Mouse (Mus musculus) regulatory T cell (primary cell): Measurements from ENCODE around the gene Cd248.

Experiments used
- in situ Hi-C: fragments of 300-600 bp; cut with MboI, MseI; formaldehyde crosslinking; loops from one replicate; pipeline ENCODE4 v1.15.1; 2025; ENCODE audit warnings: high pct_unique_total_duplicates

The Cd248 gene

DNA sequence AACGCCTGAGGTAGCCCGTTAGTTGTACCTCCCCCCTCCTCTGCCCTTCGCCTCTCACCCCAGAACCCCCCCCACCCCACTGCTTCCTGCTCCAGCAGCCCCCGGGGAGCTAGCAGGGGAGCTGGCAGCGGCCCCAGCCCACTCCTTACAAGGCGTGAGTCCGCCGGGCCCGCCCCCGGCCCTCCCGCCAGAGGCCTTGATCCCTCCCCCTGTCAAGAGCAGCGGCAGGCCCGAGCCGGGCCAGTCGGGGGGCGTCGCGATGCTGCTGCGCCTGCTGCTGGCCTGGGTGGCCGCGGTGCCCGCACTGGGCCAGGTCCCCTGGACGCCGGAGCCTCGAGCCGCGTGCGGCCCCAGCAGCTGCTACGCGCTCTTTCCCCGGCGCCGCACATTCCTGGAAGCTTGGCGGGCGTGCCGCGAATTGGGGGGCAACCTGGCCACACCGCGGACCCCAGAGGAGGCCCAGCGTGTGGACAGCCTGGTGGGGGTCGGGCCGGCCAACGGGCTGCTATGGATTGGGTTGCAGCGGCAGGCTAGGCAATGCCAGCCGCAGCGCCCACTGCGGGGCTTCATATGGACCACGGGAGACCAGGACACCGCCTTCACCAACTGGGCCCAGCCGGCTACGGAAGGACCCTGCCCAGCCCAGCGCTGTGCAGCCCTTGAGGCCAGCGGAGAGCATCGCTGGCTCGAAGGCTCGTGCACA, at the start of gene Cd248:
TSS of gene Cd248 (plus strand) at position 212 of the 703 bp plus-strand sequence.
- in situ Hi-C loops = no loop called here

- in situ Hi-C loops = no loop called here
Observed at GRCm38 (mm10) chr19:5018191-5018590, 49.7 kb upstream of the Cd248 start.

- in situ Hi-C loops = no loop called here
Observed at GRCm38 (mm10) chr19:5021416-5021815, 46.5 kb upstream of the Cd248 start.

DNA sequence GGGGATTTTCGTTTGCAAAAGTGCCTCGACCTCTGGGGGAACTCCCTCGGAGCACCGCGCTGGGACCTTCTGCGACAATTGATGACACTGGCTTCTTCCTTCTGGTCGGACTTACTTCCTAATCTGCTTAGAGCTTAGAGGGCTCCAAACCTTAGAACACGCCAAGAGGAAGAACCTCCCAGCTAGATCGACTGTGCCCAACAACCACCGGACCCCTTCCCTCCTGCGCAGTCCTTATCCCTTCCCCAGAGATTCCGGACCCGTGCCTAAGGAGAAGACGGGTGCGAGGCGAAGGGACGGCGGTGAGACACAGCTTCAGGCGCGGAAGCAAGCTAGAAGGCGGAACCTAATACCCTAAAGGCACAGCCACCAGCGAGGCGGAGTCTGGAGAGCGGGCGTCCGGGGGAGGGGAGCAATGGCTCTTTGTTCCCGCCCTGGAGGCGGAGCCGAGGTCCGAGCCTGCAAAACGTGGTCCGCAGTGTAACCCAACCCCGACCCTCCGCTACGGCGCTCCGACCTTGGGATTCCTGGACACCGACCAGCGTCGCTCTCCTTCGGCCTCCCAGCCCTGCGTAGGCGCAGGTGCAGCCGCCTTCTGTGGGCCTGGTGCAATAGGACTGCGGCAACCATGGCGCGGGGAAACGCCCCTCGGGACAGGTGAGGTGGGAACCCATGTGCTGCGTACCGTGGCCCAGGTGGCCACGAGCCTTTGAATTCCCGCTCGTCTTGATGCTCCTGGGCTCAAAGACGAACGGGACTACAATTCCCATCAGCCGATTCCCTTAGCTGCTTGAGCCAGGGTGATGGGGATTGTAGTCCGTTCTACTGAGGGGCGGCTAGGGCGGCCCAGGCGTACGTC, 44.0 kb upstream of the Cd248 start, which contains the start of gene Slc29a2:
TSS of gene Slc29a2 (plus strand) at position 240 of the 859 bp plus-strand sequence.
- in situ Hi-C loops = no loop called here

GRCm38 (mm10) chr19:5026111-5026510, 41.8 kb upstream of the Cd248 start:
- in situ Hi-C loops = loop anchor here (5.0 kb wide), 1 partner anchor 51 kb away; no protein-coding TSS in a partner anchor

DNA sequence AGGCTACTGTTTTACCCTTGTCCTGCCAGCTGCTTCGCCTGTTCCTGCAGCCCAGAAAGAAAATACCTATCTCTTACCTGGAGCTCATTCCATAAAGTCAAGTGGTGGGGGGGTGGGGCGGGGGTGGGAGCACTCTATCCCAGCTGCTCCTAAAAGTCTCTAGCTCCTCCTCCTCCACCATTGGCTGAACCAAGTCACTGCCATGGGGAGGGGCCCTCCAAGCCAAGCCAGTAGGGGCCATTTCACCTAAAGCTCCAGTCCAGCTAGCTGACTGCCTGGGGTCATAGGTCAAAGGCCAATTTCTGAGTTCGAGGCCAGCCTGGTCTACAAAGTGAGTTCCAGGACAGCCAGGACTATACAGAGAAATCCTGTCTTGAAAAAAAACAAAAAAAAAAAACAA, 35.2 kb upstream of the Cd248 start:
- in situ Hi-C loops = no loop called here

DNA sequence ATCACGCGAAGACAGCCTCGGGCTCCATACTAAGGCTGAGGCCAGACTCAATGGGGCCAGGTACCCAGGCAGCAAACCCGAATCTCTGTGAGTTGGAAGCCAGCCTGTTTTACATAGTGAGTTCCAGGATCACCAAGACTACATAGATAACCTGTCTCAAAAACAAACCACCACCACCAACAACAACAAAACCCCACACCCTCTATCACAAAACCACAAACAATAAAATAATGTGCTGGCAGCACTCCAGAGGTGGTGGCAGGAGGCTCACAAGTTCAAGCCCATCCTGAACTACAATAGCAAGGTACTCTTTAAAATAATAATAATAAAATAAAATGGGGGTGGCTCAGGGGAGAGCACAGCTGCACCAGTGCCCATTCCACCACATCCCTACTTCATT, 31.3 kb upstream of the Cd248 start:
- in situ Hi-C loops = no loop called here

DNA sequence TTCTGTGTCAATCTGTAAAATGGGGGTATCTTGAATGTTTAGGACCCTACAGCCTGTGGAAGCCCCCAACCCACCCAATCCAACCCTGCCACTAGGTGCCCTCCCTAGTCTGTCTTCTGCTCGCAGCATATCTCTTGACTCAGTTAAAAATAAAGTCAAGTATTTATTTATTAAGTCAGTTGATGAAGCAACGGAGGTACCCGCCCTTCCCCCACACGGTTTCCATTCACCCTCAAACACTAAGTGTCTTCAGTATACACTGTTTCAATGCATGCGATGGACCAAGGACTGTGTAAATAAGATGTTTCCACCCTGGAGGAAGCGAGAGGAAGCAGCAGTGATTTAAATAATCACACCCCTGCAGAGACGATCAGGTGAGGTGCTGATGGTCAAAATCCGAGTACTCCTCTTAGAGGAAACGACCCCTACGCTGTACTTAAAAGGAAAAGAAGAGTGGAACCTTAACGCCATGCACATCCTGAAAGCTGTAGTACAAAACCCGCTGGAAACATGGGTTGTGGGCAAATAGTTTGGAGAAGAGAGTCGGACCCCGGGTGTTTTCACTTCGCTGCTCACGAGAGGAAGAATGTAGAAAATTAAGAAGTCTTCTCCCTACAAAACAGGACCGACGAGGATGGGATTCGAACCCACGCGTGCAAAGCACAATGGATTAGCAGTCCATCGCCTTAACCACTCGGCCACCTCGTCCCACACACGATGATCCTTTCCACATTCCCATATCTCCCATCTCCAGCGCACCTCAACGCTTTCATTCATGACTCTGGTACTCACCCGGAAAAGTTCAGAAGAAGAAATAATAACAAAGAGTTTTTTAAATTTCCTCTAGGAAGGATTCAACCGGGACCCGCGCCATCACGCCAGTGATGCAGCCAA, 30.0 kb upstream of the Cd248 start:
- in situ Hi-C loops = no loop called here

DNA sequence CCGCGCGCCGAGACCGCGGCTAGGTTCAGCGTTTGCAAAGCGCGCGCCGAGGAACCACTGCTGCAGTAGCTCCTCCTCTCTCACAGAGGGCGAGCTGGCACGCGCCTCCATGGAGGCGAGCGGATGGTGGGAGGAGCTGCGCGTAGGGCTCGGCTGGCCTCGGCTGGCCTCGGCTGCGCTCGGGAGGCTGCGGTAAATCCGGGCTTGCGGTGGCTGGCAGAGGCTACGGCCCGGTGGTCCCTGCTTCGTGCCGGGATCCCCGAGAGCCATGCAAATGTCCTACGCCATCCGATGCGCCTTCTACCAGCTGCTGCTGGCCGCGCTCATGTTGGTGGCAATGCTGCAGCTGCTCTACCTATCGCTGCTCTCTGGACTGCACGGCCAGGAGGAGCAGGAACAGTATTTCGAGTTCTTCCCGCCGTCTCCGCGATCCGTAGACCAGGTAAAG, 29.1 kb upstream of the Cd248 start, which contains the start of the genes B4gat1 and AC124502.3:
TSS of gene B4gat1 (plus strand) at position 118 of the 448 bp plus-strand sequence.
TSS of gene AC124502.3 (plus strand) at position 183 of the 448 bp plus-strand sequence.
- in situ Hi-C loops = no loop called here

DNA sequence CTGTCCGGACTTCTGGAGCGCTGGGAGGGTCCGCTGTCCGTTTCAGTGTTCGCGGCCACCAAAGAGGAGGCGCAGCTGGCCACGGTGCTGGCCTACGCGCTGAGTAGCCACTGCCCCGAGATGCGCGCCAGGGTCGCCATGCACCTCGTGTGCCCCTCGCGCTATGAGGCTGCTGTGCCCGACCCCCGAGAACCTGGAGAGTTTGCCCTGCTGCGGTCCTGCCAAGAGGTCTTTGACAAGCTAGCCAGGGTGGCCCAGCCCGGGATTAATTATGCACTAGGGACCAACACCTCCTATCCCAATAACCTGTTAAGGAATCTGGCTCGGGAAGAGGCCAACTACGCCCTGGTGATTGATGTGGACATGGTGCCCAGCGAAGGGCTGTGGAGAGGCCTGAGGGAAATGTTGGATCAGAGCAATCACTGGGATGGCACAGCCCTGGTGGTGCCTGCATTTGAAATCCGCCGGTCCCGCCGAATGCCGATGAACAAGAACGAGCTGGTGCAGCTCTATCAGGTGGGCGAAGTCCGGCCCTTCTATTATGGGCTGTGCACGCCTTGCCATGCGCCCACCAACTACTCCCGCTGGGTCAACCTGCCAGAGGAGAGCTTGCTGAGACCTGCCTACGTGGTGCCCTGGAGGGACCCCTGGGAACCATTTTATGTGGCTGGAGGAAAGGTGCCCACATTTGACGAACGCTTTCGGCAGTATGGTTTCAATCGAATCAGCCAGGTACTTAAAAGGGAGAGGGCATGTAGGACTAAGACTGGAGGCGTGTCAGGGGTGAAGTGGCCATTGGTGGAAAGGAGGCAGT, 28.4 kb upstream of the Cd248 start:
- in situ Hi-C loops = loop anchor here (10.0 kb wide), 1 partner anchor 55 kb away; the partner anchor contains the start of gene Cnih2

- in situ Hi-C loops = loop anchor here (10.0 kb wide), 1 partner anchor 54 kb away; the partner anchor contains the start of gene Cnih2
Observed at GRCm38 (mm10) chr19:5040862-5041523, 26.9 kb upstream of the Cd248 start, which contains the start of gene Brms1. Gene Brms1, plus strand, starts transcription at chr19:5041354.

DNA sequence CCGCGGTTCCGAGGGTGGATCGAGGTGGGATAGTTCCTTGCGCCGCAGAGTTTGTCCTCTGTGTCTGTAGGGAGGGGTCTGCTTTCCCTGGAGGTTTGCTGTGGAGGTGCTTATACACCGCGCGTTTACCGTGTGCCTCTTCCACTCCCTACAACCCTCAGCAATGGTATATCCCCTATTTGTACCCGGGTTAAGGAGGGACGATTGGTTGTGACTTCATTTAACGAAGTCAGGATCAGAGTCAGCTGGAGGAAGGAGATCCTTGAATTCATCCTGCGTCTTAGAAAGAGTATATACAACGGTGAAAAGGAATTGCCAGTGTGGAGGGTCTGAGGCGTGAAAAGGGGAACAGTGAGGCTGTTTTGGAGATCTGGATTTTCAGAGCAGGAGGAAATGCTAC, 26.3 kb upstream of the Cd248 start:
- in situ Hi-C loops = loop anchor here (10.0 kb wide), 1 partner anchor 53 kb away; the partner anchor contains the start of gene Cnih2

- in situ Hi-C loops = loop anchor here (10.0 kb wide), 1 partner anchor 49 kb away; the partner anchor contains the start of gene Cnih2
Observed at GRCm38 (mm10) chr19:5045531-5045930, 22.3 kb upstream of the Cd248 start.

DNA sequence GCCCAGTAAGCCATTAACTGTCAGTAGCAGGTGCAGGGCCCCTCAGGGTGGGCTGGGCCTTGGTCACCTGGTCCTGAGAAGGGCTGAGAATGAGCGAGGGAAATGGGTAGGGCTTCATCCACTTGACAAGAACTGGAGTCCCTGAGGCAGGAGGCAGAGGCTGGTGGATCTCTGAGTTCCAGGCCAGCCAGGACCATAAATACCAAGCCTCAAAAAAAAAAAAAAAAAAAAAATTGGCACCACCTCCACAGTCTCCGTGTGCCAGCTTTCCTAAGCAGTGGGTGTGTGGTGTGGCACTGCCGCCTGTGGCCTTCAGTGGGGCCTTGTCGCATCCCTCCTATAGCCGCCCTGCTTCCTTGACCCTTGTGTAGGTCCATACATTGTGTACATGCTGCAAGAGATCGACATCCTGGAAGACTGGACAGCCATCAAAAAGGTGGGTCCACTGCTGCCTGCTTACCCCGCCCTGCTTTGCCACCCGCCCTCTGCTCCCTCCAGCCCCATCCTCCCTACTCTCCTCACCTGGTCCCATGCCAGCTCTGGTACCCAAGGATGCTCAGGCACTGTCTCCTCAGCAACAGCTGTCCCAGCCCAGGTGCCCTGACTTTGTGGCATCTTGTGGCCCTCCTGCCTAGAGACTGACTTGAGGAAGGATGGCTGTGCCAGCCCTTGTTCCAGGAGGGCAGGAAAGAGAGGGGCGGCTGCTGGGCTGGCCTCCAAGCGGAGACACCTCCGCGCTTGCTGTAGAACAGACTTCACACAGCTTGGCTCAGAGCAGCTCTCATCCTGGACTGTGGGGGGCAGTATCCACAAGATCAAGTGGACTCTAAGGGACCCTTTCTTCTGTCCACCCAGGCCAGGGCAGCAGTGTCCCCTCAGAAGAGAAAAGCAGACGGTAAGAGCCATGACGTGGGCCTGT, 19.5 kb upstream of the Cd248 start:
- in situ Hi-C loops = loop anchor here (10.0 kb wide), 1 partner anchor 46 kb away; the partner anchor contains the start of gene Cnih2

DNA sequence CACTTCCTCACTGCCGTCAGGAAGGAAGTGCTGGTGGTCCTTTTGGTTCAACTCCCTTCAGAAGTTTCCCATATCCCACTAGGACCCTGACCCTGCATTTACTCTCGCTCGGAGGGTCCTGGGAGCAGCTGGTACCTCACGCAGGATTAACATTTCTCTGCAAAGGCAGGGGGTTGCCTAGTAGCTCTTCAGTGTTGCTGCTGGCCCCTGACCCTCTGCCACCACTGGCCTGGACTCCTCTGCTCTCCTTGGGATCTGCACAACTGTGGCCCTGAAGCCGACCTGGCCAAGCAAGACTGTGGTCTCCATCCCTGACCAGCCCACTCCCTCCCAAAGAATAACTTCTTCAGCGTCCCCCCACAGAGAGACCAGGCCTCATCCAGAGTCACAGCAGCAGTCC, 18.6 kb upstream of the Cd248 start:
- in situ Hi-C loops = loop anchor here (10.0 kb wide), 1 partner anchor 45 kb away; the partner anchor contains the start of gene Cnih2

GRCm38 (mm10) chr19:5050047-5050905, 17.6 kb upstream of the Cd248 start, which contains the start of gene Rin1:
Gene Rin1, plus strand, starts transcription at chr19:5050481.
- in situ Hi-C loops = no loop called here

- in situ Hi-C loops = no loop called here
Observed at GRCm38 (mm10) chr19:5051031-5051430, 16.8 kb upstream of the Cd248 start.
